ENCODE assay signal across 35 mouse cellular contexts in the genomic region with DNA sequence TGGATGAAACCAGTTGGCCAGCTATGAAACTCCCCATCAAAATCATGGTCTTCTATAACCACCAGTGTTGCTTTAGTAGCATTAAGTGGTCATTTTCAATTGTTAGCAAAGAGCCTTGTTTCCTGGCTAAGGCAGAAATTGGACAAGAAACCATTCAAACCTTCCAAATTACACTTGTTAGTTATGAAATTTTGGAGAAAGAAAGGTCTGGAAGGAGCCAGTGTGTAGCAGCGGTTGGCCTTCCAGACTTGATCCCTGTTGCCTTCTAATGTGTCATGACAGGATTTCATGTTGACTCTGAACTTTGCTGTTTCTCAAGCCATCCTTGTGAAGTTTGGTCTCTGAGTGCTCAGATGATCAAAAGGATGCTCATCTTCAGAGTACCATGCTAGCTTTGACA. TPM values are rescaled to one million over a fixed set of nuclear protein-coding genes. Genes with fewer than 3 reads are reported as not detected.
A peak's percentile ranks its signal among the peaks of the same experiment; 100 is the strongest.
DNase-seq lines count a peak whose midpoint lies in the region.
"Had no signal": no experiment of that assay in that cellular context is flagged by ENCODE, and none has a peak within 500 bp of the region (broad histone marks: within the 10 kb centered on the region; RNA-seq: fewer than 3 reads in every experiment).

No protein-coding gene starts in this region.

- peak; percentile 44 for DNase-seq in gastrocnemius, adult 18-20 months (ENCODE audit: low spot score)
- DNase-seq in gastrocnemius, postnatal 10 days, result no peak
- peak; percentile 44 to 53 for DNase-seq in heart, adult 9 months (ENCODE audit: low spot score in 2 of 2)
- no peak for DNase-seq in heart, embryonic 10.5 days (ENCODE audit: low spot score)
- peak; percentile 39 for DNase-seq in NIH3T3 (ENCODE audit: low read depth)
- peak; percentile 12 for DNase-seq in lung, postnatal 25 days (ENCODE audit: low spot score)
- DNase-seq in cerebellum, adult 11-12 months, result no peak
- DNase-seq: adrenal gland, postnatal 14 days; cerebellum, adult 11 months; cerebellum, adult 9-11 months; embryo, embryonic 11 days; forebrain, postnatal 0 days; kidney, adult 11 months; kidney, postnatal 25 days; layer of hippocampus, postnatal 36 days; left cerebral cortex, postnatal 4 days; liver, postnatal 0 days; thymus, postnatal 4 days had no signal

- H3K4me1 ChIP-seq in heart, embryonic 10.5 days, result no peaks in the 10 kb centered on the region
- H3K4me1 ChIP-seq: embryonic facial prominence, embryonic 13.5 days; forebrain, embryonic 12.5 days; hindbrain, embryonic 10.5 days; hindbrain, embryonic 15.5 days; kidney, embryonic 15.5 days; liver, embryonic 12.5 days; midbrain, embryonic 13.5 days had no signal

- H3K27ac ChIP-seq in heart, embryonic 10.5 days, result no peak overlapping the region
- H3K27ac ChIP-seq: embryonic facial prominence, embryonic 13.5 days; forebrain, embryonic 12.5 days; hindbrain, embryonic 10.5 days; hindbrain, embryonic 15.5 days; kidney, embryonic 15.5 days; liver, embryonic 12.5 days; macrophage; midbrain, embryonic 13.5 days had no signal

- H3K4me3 ChIP-seq in heart, embryonic 10.5 days, result no peak overlapping the region
- H3K4me3 ChIP-seq: embryonic facial prominence, embryonic 13.5 days; erythroblast, embryonic 14.5 days; forebrain, embryonic 12.5 days; hindbrain, embryonic 10.5 days; hindbrain, embryonic 15.5 days; kidney, embryonic 15.5 days; liver, embryonic 12.5 days; midbrain, embryonic 13.5 days had no signal

- whole genome bisulfite sequencing in heart, embryonic 10.5 days, result 88% methylated on average over 1 of the region's 1 CpGs

- no peaks in the 10 kb centered on the region for H3K36me3 ChIP-seq in heart, embryonic 10.5 days
- H3K36me3 ChIP-seq: embryonic facial prominence, embryonic 13.5 days; forebrain, embryonic 12.5 days; G1E; hindbrain, embryonic 10.5 days; hindbrain, embryonic 15.5 days; kidney, embryonic 15.5 days; liver, embryonic 12.5 days; midbrain, embryonic 13.5 days had no signal

- no peaks in the 10 kb centered on the region for H3K27me3 ChIP-seq in heart, embryonic 10.5 days (ENCODE audit: insufficient read depth, poor library complexity, severe bottlenecking)
- H3K27me3 ChIP-seq: embryonic facial prominence, embryonic 13.5 days; forebrain, embryonic 12.5 days; hindbrain, embryonic 15.5 days; kidney, embryonic 15.5 days; liver, embryonic 12.5 days; midbrain, embryonic 13.5 days; Patski had no signal

- no peaks in the 10 kb centered on the region for H3K9me3 ChIP-seq in heart, embryonic 10.5 days
- H3K9me3 ChIP-seq: embryonic facial prominence, embryonic 13.5 days; forebrain, embryonic 12.5 days; hindbrain, embryonic 10.5 days; hindbrain, embryonic 15.5 days; kidney, embryonic 15.5 days; liver, embryonic 12.5 days; midbrain, embryonic 13.5 days had no signal

RNA-seq across cellular contexts. Expression of a gene that starts 17.9 kb away (rescaled TPM):
- not detected for total RNA-seq in gastrocnemius, adult 18-20 months (2021)
- not detected for total RNA-seq in gastrocnemius, postnatal 10 days (2021)
- 0.30 TPM in 2 replicates for polyA plus RNA-seq in heart, embryonic 10.5 days (2016; fragmentation: Nextera tagmentation; extraction: Ambion mirVana)
- total RNA-seq: adrenal gland, postnatal 14 days; forebrain, postnatal 0 days; G1E; gastrocnemius, postnatal 4 days; layer of hippocampus, postnatal 36 days; left cerebral cortex, postnatal 4 days; megakaryocyte-erythroid progenitor cell, adult 5-6 weeks; monocyte, adult 5-6 weeks had no signal
- polyA plus RNA-seq: erythroblast, embryonic 14.5 days; G1E; inflammation-experienced regulatory T-cells, adult 6 months; macrophage; Patski; small intestine, adult 2 months; thymus, postnatal 0 days had no signal

Comparison
In these comparisons a context has a peak if more than half of its experiments do, and no peak if none do; other contexts are left out.
1. DNase-seq: peak in gastrocnemius, adult 18-20 months (single experiment), heart, adult 9 months (2 of 2), NIH3T3 (single experiment) and lung, postnatal 25 days (single experiment); none in gastrocnemius, postnatal 10 days (single experiment), heart, embryonic 10.5 days (single experiment) and cerebellum, adult 11-12 months (single experiment).